Mouse (Mus musculus) myocyte (in vitro differentiated cells): ENCODE results near the gene Edn2. TPM values are rescaled to one million over a fixed set of nuclear protein-coding genes. Genes with fewer than 3 reads are reported as not detected.

Experiments
- H3K27me3 ChIP-seq: one replicate; pipeline ENCODE4 v1.6.1; 2011; ENCODE audit not compliant: control insufficient read depth, insufficient read depth, insufficient read length
- H3K36me3 ChIP-seq: one replicate; pipeline ENCODE4 v1.6.1; 2011; ENCODE audit not compliant: control insufficient read depth, insufficient read depth
- H3K4me2 ChIP-seq: one replicate; pipeline ENCODE4 v1.6.1; 2011; ENCODE audit warnings: low read depth, control low read depth
- H3K4me3 ChIP-seq: one replicate; pipeline ENCODE4 v1.5.1; 2011; ENCODE audit warnings: mild to moderate bottlenecking, control low read depth, moderate library complexity
- H3K79me2 ChIP-seq: one replicate; pipeline ENCODE4 v1.6.1; 2011; ENCODE audit not compliant: control insufficient read depth, insufficient read depth
- H3ac ChIP-seq: one replicate; pipeline ENCODE4 v1.6.1; 2011; ENCODE audit not compliant: control insufficient read depth, insufficient read length
- CEBPB ChIP-seq: IDR thresholded peaks from 2 replicates; pipeline ENCODE4 v1.6.1; 2011; ENCODE audit warnings: mild to moderate bottlenecking, moderate library complexity; ENCODE audit not compliant: poor library complexity, insufficient read depth, severe bottlenecking
- E2F4 ChIP-seq: IDR thresholded peaks from one replicate; pipeline ENCODE4 v1.6.1; 2011; ENCODE audit warnings: mild to moderate bottlenecking, control low read depth, moderate library complexity; ENCODE audit not compliant: insufficient read depth
- MAX ChIP-seq: IDR thresholded peaks from one replicate; pipeline ENCODE4 v1.6.1; 2011; ENCODE audit warnings: low read depth, mild to moderate bottlenecking, control low read depth
- MYOD1 ChIP-seq, 3 experiments: IDR thresholded peaks; one replicate each; pipeline ENCODE4 v1.6.1; 2011; ENCODE audit warnings: control low read depth in 2 of 3, low read depth in 2 of 3, mild to moderate bottlenecking in 2 of 3, moderate library complexity in 1 of 3; ENCODE audit not compliant: insufficient read length in 2 of 3, control insufficient read depth in 1 of 3
- MYOG ChIP-seq, 3 experiments: IDR thresholded peaks; one replicate each; pipeline ENCODE4 v1.6.1; 2011; ENCODE audit warnings: control low read depth in 2 of 3, low read depth in 2 of 3, mild to moderate bottlenecking in 2 of 3; ENCODE audit not compliant: insufficient read length in 2 of 3, control insufficient read depth in 1 of 3, insufficient read depth in 1 of 3
- POLR2A ChIP-seq: IDR thresholded peaks from one replicate; pipeline ENCODE4 v1.6.1; 2011; ENCODE audit warnings: low read depth, mild to moderate bottlenecking, control low read depth, moderate library complexity; ENCODE audit not compliant: insufficient read length
- POLR2AphosphoS2 ChIP-seq: IDR thresholded peaks from one replicate; pipeline ENCODE4 v1.6.1; 2011; ENCODE audit warnings: low read depth, control low read depth; ENCODE audit not compliant: insufficient read length
- REST ChIP-seq: IDR thresholded peaks from one replicate; pipeline ENCODE4 v1.6.1; 2011; ENCODE audit warnings: mild to moderate bottlenecking, control low read depth, moderate library complexity; ENCODE audit not compliant: insufficient read depth, insufficient read length
- SRF ChIP-seq: IDR thresholded peaks from one replicate; pipeline ENCODE4 v1.6.1; 2011; ENCODE audit warnings: low read depth; ENCODE audit not compliant: control insufficient read depth, insufficient read length
- TCF12 ChIP-seq: IDR thresholded peaks from one replicate; pipeline ENCODE4 v1.6.1; 2011; ENCODE audit warnings: mild to moderate bottlenecking, control low read depth; ENCODE audit not compliant: poor library complexity, insufficient read depth, severe bottlenecking
- TCF3 ChIP-seq: IDR thresholded peaks from one replicate; pipeline ENCODE4 v1.6.1; 2011; ENCODE audit warnings: low read depth, control low read depth; ENCODE audit not compliant: insufficient read length
- USF1 ChIP-seq: IDR thresholded peaks from one replicate; pipeline ENCODE4 v1.6.1; 2011; ENCODE audit warnings: low read depth, mild to moderate bottlenecking, control low read depth, moderate library complexity
- polyA plus RNA-seq: library from polyadenylated mRNA; unstranded; fragments of >200 nt; fragmentation: generic; extraction: Trizol; gene quantifications from one replicate; pipeline ENCODE4 v1.2.1, GENCODE M21; 2012; ENCODE audit warnings: missing spikeins

Gene Edn2
- polyA plus RNA-seq, 1 experiment: not detected

GRCm38 (mm10) chr4:120151906-120152305 is 9.1 kb upstream of the Edn2 start:
- TF ChIP-seq USF1: no peak
- no peaks in the 10 kb centered on the region for H3K27me3 ChIP-seq
- H3K4me2 ChIP-seq: no peak overlapping the region
- no peak overlapping the region for H3ac ChIP-seq
- H3K36me3 ChIP-seq: no peaks in the 10 kb centered on the region
- no peaks in the 10 kb centered on the region for H3K79me2 ChIP-seq
- no peak overlapping the region for H3K4me3 ChIP-seq

- Histone ChIP-seq H3K4me3 (no peak overlapping the region), H3ac (no peak overlapping the region), H3K4me2 (no peak overlapping the region), H3K79me2 (no peaks in the 10 kb centered on the region), H3K36me3 (no peaks in the 10 kb centered on the region), H3K27me3 (no peaks in the 10 kb centered on the region)
- TF ChIP-seq POLR2A (no peak), MAX (no peak), REST (no peak), USF1 (no peak), MYOG (IDR thresholded peaks at IDR 0.05; ENCODE audit: control insufficient read depth in 1 of 3, insufficient read depth in 1 of 3, insufficient read length in 2 of 3, low read depth in 2 of 3) (no peak), POLR2AphosphoS2 (no peak), TCF12 (no peak), MYOD1 (IDR thresholded peaks at IDR 0.05; ENCODE audit: control insufficient read depth in 1 of 3, insufficient read length in 2 of 3, low read depth in 2 of 3) (no peak), CEBPB (no peak), E2F4 (no peak), SRF (no peak), TCF3 (no peak)
Measured at GRCm38 (mm10) chr4:120152648-120153047, 8.4 kb upstream of the Edn2 start.

- Histone ChIP-seq H3K4me3 (no peak overlapping the region), H3K27me3 (no peaks in the 10 kb centered on the region), H3ac (no peak overlapping the region), H3K36me3 (no peaks in the 10 kb centered on the region), H3K79me2 (no peaks in the 10 kb centered on the region), H3K4me2 (no peak overlapping the region)
- TF ChIP-seq REST (no peak), TCF12 (no peak)
Measured at GRCm38 (mm10) chr4:120153736-120154135, 7.3 kb upstream of the Edn2 start.

GRCm38 (mm10) chr4:120158714-120159310 is 2.2 kb upstream of the Edn2 start:
- no peak overlapping the region for H3K4me3 ChIP-seq
- TF ChIP-seq REST (no peak), POLR2A (no peak), MAX (no peak), SRF (no peak), CEBPB (no peak), USF1 (no peak), TCF3 (no peak), MYOD1 (IDR thresholded peaks at IDR 0.05; ENCODE audit: control insufficient read depth in 1 of 3, insufficient read length in 2 of 3, low read depth in 2 of 3) (no peak)
- H3K36me3 ChIP-seq: no peaks in the 10 kb centered on the region
- H3ac ChIP-seq: no peak overlapping the region
- no peaks in the 10 kb centered on the region for H3K27me3 ChIP-seq
- no peaks in the 10 kb centered on the region for H3K79me2 ChIP-seq
- no peak overlapping the region for H3K4me2 ChIP-seq

GRCm38 (mm10) chr4:120162586-120162985 is 1.6 kb downstream of the Edn2 start:
- no peaks in the 10 kb centered on the region for H3K36me3 ChIP-seq
- H3K27me3 ChIP-seq: no peaks in the 10 kb centered on the region
- no peak overlapping the region for H3ac ChIP-seq
- no peak overlapping the region for H3K4me3 ChIP-seq
- TF ChIP-seq TCF12 (no peak), MYOG (IDR thresholded peaks at IDR 0.05; ENCODE audit: control insufficient read depth in 1 of 3, insufficient read depth in 1 of 3, insufficient read length in 2 of 3, low read depth in 2 of 3) (no peak), POLR2A (no peak), MAX (no peak), POLR2AphosphoS2 (no peak), TCF3 (no peak), REST (no peak), SRF (no peak)
- no peaks in the 10 kb centered on the region for H3K79me2 ChIP-seq
- no peak overlapping the region for H3K4me2 ChIP-seq
